Mouse (Mus musculus) adrenal gland, adult 10 weeks (tissue): Measurements from ENCODE around the gene Zfp846. TPM values are rescaled to one million over a fixed set of nuclear protein-coding genes. Genes with fewer than 3 reads are reported as not detected.

Experiments
- polyA plus RNA-seq: library from polyadenylated mRNA; stranded (reverse); fragments of 350-450 nt; fragmentation: Illumina TruSeq; extraction: RNeasy Lipid Tissue Mini Kit (QIAGEN cat#74804); gene quantifications from one replicate; pipeline ENCODE4 v1.2.3, GENCODE M21; 2014; ENCODE audit warnings: low read depth, low replicate concordance

The Zfp846 gene
- 19.2 TPM for polyA plus RNA-seq

DNA sequence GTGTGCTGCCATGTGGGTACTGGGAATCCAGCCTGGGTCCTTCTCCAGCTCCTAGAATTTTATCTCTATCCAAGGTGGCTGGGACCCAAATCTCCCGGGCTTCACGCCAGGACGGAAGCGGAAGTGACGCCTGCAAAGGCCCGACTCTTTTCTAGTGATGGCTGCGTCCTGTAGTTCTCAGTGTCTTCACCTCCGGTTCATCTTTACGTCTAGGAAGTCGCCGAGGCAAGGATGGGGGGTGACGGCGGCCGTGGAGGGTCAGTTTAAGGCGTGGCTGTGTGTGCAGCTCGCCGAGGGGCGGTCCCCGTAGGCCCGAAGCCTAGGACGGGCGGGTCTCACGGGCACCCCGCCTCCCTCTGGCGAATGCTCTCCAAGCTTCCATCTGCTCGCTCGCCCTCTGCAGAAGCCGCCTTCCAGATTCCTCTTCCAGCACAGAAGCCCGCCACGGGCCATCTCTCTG is at the start of gene Zfp846:
TSS of gene Zfp846 (plus strand) at position 117 of the 460 bp plus-strand sequence.

GRCm38 (mm10) chr9:20642101-20642895 is 61.2 kb downstream of the Zfp846 start, which contains the start of gene Ubl5:
Gene Ubl5 (plus strand): TSS chr9:20642878.

DNA sequence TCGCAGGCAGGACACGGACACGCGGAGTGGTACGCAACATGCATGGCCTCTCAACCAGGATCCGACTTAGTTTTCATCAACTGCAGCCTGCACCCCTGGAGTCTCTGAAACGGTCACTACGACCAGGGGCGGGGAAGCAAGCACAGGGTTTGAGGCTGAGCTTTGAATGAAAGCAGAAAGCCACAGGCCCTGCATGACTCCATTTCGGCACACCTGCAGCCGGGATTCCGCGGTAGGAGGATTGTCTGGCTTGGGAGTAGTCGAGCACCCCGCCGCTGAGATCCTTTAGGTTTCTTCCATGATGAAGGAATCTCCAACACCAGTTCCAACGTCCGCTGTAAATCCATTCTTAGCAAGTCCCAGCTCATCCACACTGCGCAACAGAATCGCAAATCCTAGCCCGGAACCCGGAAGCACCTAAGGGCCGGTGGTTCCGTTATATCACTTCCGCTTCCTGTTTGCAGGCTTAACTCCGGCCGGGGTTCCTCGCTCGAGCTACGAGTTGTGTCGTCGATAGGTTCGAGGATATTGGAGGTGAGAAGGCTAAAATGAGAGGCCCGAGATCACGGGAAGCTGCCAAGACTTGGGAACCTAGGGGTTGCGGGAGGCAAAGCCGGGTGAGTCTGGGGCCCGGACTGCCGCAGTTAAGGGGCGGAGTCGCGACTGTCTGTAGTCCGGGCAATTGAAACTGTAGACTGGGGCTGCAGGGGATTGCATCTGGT is 63.4 kb downstream of the Zfp846 start, which contains the start of gene Fbxl12:
TSS of gene Fbxl12 (minus strand) at position 408 of the 722 bp plus-strand sequence.

DNA sequence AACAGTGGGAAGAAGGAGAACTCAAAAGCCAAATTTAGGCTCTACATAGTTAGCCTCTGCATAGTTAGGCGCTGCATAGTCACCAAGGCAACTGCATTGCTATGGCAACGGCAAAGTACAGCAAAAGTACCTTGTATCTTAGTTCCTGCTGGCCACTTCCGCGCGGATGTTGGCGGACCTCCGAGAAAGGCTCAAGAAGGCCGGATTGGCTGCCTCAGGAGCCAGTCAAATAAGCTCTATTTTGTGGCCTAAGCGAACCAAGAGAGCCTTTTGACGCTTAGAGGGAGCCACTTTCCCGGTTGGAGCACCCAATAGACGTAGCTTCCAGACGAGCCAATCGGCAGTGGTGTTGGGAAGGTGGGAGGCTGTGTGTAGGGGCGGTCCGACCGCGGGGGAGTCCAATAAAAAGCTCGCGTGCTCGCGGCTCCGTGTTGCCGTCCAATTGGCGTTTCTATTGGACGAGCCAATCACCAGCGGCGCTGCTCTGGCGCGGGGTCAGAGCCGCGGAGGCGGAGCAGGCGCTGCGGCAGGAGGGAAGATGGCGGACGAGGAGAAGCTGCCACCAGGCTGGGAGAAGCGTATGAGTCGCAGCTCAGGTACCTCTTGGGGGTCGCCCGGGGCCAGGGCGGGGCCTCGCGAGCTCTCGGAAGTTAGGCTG is 70.6 kb downstream of the Zfp846 start, which contains the start of gene Pin1:
TSS of gene Pin1 (plus strand) at position 494 of the 658 bp plus-strand sequence.

Other genes starting within 250 kb of the Zfp846 start
- not detected for gene Olfr18, start 245.2 kb upstream of the Zfp846 start, polyA plus RNA-seq
- 22.3 TPM for gene Zfp560, start 196.1 kb upstream of the Zfp846 start, polyA plus RNA-seq
- gene Zfp26, start 121.1 kb upstream of the Zfp846 start, polyA plus RNA-seq = 30.8 TPM
- 81.1 TPM for gene Zfp426, start 88.5 kb upstream of the Zfp846 start, polyA plus RNA-seq
- gene Zfp266, start 59.9 kb upstream of the Zfp846 start, polyA plus RNA-seq = 62.3 TPM
- gene Ubl5, start 61.6 kb downstream of the Zfp846 start, polyA plus RNA-seq = 66.1 TPM
- gene Fbxl12, start 63.5 kb downstream of the Zfp846 start, polyA plus RNA-seq = 3.3 TPM
- gene Pin1, start 70.8 kb downstream of the Zfp846 start, polyA plus RNA-seq = 1.8 TPM
- gene Olfm2, start 165.1 kb downstream of the Zfp846 start, polyA plus RNA-seq = 0.41 TPM
- 8.7 TPM for gene Col5a3, start 233.8 kb downstream of the Zfp846 start, polyA plus RNA-seq
- gene Rdh8, start 237.2 kb downstream of the Zfp846 start, polyA plus RNA-seq = not detected